Mouse (Mus musculus): ENCODE results near the gene Gm49342. TPM values are rescaled to one million over a fixed set of nuclear protein-coding genes. Genes with fewer than 3 reads are reported as not detected.
"Not testable (repeated sequence)": the region's sequence is repeated elsewhere in the genome, so short reads cannot be mapped to it uniquely, and the experiment has no call there.

Gm49342 gene
- not detected in 2 replicates for polyA plus RNA-seq (2015; fragmentation: Nextera tagmentation; extraction: Ambion mirVana)

- Histone ChIP-seq H3K4me3 (ENCODE audit: low read length) (peak within 1 kb of the TSS; percentile 48), H3K9ac (ENCODE audit: low read depth, low read length) (peak within 1 kb of the TSS; percentile 61), H3K27me3 (replicated peaks; ENCODE audit: control insufficient read depth, insufficient read depth, low read length) (no peaks in the 10 kb centered on the region), H3K4me2 (ENCODE audit: low read length) (peak within 1 kb of the TSS; percentile 59), H3K9me3 (ENCODE audit: control insufficient read depth, low read length) (no peaks in the 10 kb centered on the region), H3K36me3 (ENCODE audit: control insufficient read depth, insufficient read depth, low read length) (no peaks in the 10 kb centered on the region), H3K27ac (ENCODE audit: low read depth, low read length) (peak within 1 kb of the TSS; percentile 79), H3K4me1 (ENCODE audit: control insufficient read depth, insufficient read depth, low read depth, low read length) (no peaks in the 10 kb centered on the region)
- peak; percentile 99 for ATAC-seq
- 16% methylated on average over 31 of the region's 31 CpGs for WGBS
Observed at GRCm38 (mm10) chr14:50943932-50944667, at the start of gene Gm49342. Gene Gm49342, plus strand, starts transcription at chr14:50944517.

- Histone ChIP-seq H3K9ac (ENCODE audit: low read depth, low read length) (no peak overlapping the region), H3K4me3 (ENCODE audit: low read length) (no peak overlapping the region), H3K27me3 (replicated peaks; ENCODE audit: control insufficient read depth, insufficient read depth, low read length) (no peaks in the 10 kb centered on the region), H3K4me2 (ENCODE audit: low read length) (no peak overlapping the region), H3K36me3 (ENCODE audit: control insufficient read depth, insufficient read depth, low read length) (no peaks in the 10 kb centered on the region), H3K27ac (ENCODE audit: low read depth, low read length) (no peak overlapping the region; the same call in 1 of the 2 replicates), H3K4me1 (ENCODE audit: control insufficient read depth, insufficient read depth, low read depth, low read length) (peaks cover 6% of the 10 kb centered on the region; the same call in 1 of the 2 replicates), H3K9me3 (ENCODE audit: control insufficient read depth, low read length) (no peaks in the 10 kb centered on the region)
- no peak for ATAC-seq
Observed at GRCm38 (mm10) chr14:50895407-50895806, 48.9 kb upstream of the Gm49342 start.

GRCm38 (mm10) chr14:50895985-50896746 is 48.2 kb upstream of the Gm49342 start:
- peak overlapping the region; percentile 95 for H3K4me2 ChIP-seq (ENCODE audit: low read length)
- peak overlapping the region; percentile 76 for H3K9ac ChIP-seq (ENCODE audit: low read depth, low read length)
- peak overlapping the region; percentile 26 for H3K27ac ChIP-seq (ENCODE audit: low read depth, low read length)
- H3K4me3 ChIP-seq (ENCODE audit: low read length), result peak overlapping the region; percentile 55
- WGBS, result 14% methylated on average over 19 of the region's 19 CpGs
- ATAC-seq, result peak; percentile 70
- no peaks in the 10 kb centered on the region for H3K27me3 ChIP-seq (replicated peaks; ENCODE audit: control insufficient read depth, insufficient read depth, low read length)
- no peaks in the 10 kb centered on the region for H3K36me3 ChIP-seq (ENCODE audit: control insufficient read depth, insufficient read depth, low read length)
- no peaks in the 10 kb centered on the region for H3K9me3 ChIP-seq (ENCODE audit: control insufficient read depth, low read length)
- peaks cover 6% of the 10 kb centered on the region; the same call in 1 of the 2 replicates for H3K4me1 ChIP-seq (ENCODE audit: control insufficient read depth, insufficient read depth, low read depth, low read length)

GRCm38 (mm10) chr14:50896747-50897373 is 47.5 kb upstream of the Gm49342 start:
- Histone ChIP-seq H3K9me3 (ENCODE audit: control insufficient read depth, low read length) (no peaks in the 10 kb centered on the region), H3K36me3 (ENCODE audit: control insufficient read depth, insufficient read depth, low read length) (no peaks in the 10 kb centered on the region), H3K27ac (ENCODE audit: low read depth, low read length) (peak overlapping the region; percentile 26), H3K4me3 (ENCODE audit: low read length) (peak overlapping the region; percentile 55), H3K4me1 (ENCODE audit: control insufficient read depth, insufficient read depth, low read depth, low read length) (peaks cover 6% of the 10 kb centered on the region; the same call in 1 of the 2 replicates), H3K27me3 (replicated peaks; ENCODE audit: control insufficient read depth, insufficient read depth, low read length) (no peaks in the 10 kb centered on the region), H3K4me2 (ENCODE audit: low read length) (peak overlapping the region; percentile 95), H3K9ac (ENCODE audit: low read depth, low read length) (peak overlapping the region; percentile 76)
- 18% methylated on average over 23 of the region's 23 CpGs for WGBS
- peak; percentile 86 for ATAC-seq

- Histone ChIP-seq H3K4me1 (ENCODE audit: control insufficient read depth, insufficient read depth, low read depth, low read length) (peaks cover 6% of the 10 kb centered on the region; the same call in 1 of the 2 replicates), H3K9me3 (ENCODE audit: control insufficient read depth, low read length) (no peaks in the 10 kb centered on the region), H3K9ac (ENCODE audit: low read depth, low read length) (peak within 1 kb of the TSS; percentile 76), H3K36me3 (ENCODE audit: control insufficient read depth, insufficient read depth, low read length) (no peaks in the 10 kb centered on the region), H3K27me3 (replicated peaks; ENCODE audit: control insufficient read depth, insufficient read depth, low read length) (no peaks in the 10 kb centered on the region), H3K27ac (ENCODE audit: low read depth, low read length) (peak within 1 kb of the TSS; percentile 26), H3K4me2 (ENCODE audit: low read length) (peak within 1 kb of the TSS; percentile 95), H3K4me3 (ENCODE audit: low read length) (peak within 1 kb of the TSS; percentile 55)
- ATAC-seq, result peak; percentile 21
- WGBS, result 42% methylated on average over 7 of the region's 7 CpGs
Observed at GRCm38 (mm10) chr14:50897374-50897765, 46.9 kb upstream of the Gm49342 start, which contains the start of gene Klhl33. Gene Klhl33, minus strand, starts transcription at chr14:50897507.

GRCm38 (mm10) chr14:50897992-50898391 is 46.3 kb upstream of the Gm49342 start:
- H3K36me3 ChIP-seq (ENCODE audit: control insufficient read depth, insufficient read depth, low read length); H3K4me2 ChIP-seq (ENCODE audit: low read length); H3K27me3 ChIP-seq (replicated peaks; ENCODE audit: control insufficient read depth, insufficient read depth, low read length); H3K4me3 ChIP-seq (ENCODE audit: low read length); H3K4me1 ChIP-seq (ENCODE audit: control insufficient read depth, insufficient read depth, low read depth, low read length); H3K27ac ChIP-seq (ENCODE audit: low read depth, low read length); H3K9ac ChIP-seq (ENCODE audit: low read depth, low read length); H3K9me3 ChIP-seq (ENCODE audit: control insufficient read depth, low read length); ATAC-seq: not testable (repeated sequence)
- WGBS, result 92% methylated on average over 2 of the region's 2 CpGs

- no peaks in the 10 kb centered on the region for H3K36me3 ChIP-seq (ENCODE audit: control insufficient read depth, insufficient read depth, low read length)
- WGBS, result 2% methylated on average over 26 of the region's 26 CpGs
- peak overlapping the region; percentile 41 for H3K4me3 ChIP-seq (ENCODE audit: low read length)
- peak overlapping the region; percentile 60 for H3K9ac ChIP-seq (ENCODE audit: low read depth, low read length)
- peak overlapping the region; percentile 69 for H3K27ac ChIP-seq (ENCODE audit: low read depth, low read length)
- no peaks in the 10 kb centered on the region for H3K9me3 ChIP-seq (ENCODE audit: control insufficient read depth, low read length)
- H3K4me2 ChIP-seq (ENCODE audit: low read length), result peak overlapping the region; percentile 64
- ATAC-seq, result peak; percentile 94
- H3K4me1 ChIP-seq (ENCODE audit: control insufficient read depth, insufficient read depth, low read depth, low read length), result peaks cover 2% of the 10 kb centered on the region; the same call in 1 of the 2 replicates
- H3K27me3 ChIP-seq (replicated peaks; ENCODE audit: control insufficient read depth, insufficient read depth, low read length), result no peaks in the 10 kb centered on the region
Observed at GRCm38 (mm10) chr14:50903973-50904827, 40.1 kb upstream of the Gm49342 start.

- Histone ChIP-seq H3K9me3 (ENCODE audit: control insufficient read depth, low read length) (no peaks in the 10 kb centered on the region), H3K27me3 (replicated peaks; ENCODE audit: control insufficient read depth, insufficient read depth, low read length) (no peaks in the 10 kb centered on the region), H3K4me2 (ENCODE audit: low read length) (no peak overlapping the region), H3K9ac (ENCODE audit: low read depth, low read length) (no peak overlapping the region), H3K4me1 (ENCODE audit: control insufficient read depth, insufficient read depth, low read depth, low read length) (peaks cover 2% of the 10 kb centered on the region; the same call in 1 of the 2 replicates), H3K27ac (ENCODE audit: low read depth, low read length) (no peak overlapping the region), H3K4me3 (ENCODE audit: low read length) (no peak overlapping the region), H3K36me3 (ENCODE audit: control insufficient read depth, insufficient read depth, low read length) (no peaks in the 10 kb centered on the region)
- 87% methylated on average over 4 of the region's 4 CpGs for WGBS
- ATAC-seq, result no peak
Observed at GRCm38 (mm10) chr14:50904828-50905129, 39.5 kb upstream of the Gm49342 start.
